Mouse (Mus musculus): ENCODE data around the gene Etl4. TPM values are rescaled to one million over a fixed set of nuclear protein-coding genes. Genes with fewer than 3 reads are reported as not detected.
"Not testable (repeated sequence)": the region's sequence is repeated elsewhere in the genome, so short reads cannot be mapped to it uniquely, and the experiment has no call there.

Etl4 gene
- total RNA-seq, 2 experiments from 2014 or later = 41.5 to 45.9 TPM

DNA sequence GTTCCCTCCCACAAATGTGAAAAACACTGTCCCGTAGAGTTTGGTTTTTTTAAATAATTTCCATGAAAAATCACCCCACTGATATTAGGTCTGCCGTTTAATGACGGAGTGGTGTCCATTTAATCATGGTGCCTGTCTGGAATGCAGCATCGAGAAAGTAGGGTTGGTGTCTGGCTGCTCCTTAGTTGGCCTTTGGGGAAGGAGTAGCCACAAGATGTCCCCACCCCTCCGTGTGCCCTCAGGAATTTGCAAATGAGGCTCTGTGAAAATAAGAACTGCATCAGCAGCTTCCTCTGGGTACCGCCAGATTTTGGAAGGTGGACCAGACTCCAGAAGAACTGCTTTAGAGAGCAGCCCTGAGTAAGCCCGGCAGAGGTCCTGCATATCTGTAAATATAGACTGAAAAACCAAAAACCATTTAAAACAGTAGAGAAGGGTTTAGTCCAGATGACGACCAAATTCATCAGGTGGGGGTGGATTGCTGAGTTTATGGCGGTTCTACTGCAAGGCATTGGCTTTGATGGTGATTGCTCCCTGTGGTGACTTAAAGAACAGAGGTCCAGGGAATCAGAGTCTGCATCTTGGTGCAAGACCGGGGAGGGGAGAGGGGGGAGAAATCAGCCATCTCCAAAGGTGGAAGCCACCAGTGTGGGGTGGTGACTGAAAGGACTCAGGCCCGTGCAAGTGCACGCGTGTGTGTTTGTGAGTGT, 762.1 kb downstream of the Etl4 start:
- DNase-seq = no peak
- intact Hi-C loops (cut with DNase I) = loop anchor here (2.0 to 10.0 kb wide), 3 partner anchors 106 to 547 kb away; no protein-coding TSS in a partner anchor

- intact Hi-C loops (cut with DNase I) = loop anchor here (2.0 to 10.0 kb wide), 3 partner anchors 105 to 547 kb away; no protein-coding TSS in a partner anchor
These were observed 762.7 kb downstream of the Etl4 start for GRCm38 (mm10) chr2:20672281-20672680.

DNA sequence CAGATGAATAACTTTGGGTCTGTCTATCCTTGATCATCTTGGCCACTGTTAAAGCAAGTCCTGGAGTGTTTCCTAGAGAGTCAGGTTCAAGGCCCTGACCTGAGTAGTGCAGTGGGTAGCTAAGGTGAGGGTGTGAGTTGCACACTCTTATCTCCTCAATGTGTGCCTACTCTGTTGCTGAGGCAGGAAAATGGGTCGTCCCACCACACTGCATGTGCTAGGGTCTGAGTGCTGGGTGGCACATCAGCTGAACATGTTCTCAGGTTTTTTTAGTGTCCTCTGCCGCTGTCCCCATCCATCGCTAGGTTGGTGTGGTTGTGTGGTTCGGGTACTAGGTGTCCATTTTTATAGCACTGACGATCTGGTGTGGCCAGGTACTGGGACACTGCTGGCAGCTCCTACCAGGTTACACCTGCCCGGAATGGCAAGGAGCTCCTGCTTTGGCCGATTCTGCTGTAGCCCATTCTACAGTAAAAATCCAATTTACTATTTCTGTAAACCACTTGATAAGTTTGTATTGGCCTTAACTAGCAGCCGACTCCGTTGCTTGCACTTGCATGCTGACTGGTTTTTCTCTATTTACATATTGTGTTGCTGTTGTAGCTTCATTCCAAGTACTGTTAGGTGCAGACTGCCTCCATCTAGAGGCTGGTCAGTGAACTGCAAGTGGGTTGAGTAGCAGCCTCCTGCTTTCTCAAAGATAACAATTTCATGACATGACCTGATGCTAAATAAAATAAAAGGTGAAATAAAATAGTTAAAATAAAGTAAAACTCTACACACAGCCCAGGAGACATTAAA, 763.4 kb downstream of the Etl4 start:
- intact Hi-C loops (cut with DNase I) = loop anchor here (2.0 to 10.0 kb wide), 3 partner anchors 104 to 548 kb away; no protein-coding TSS in a partner anchor
- peak; percentile 60 to 73 for DNase-seq

More at GRCm38 (mm10) chr2:20672281-20672680, 762.7 kb downstream of the Etl4 start:
- no peak for DNase-seq

DNA sequence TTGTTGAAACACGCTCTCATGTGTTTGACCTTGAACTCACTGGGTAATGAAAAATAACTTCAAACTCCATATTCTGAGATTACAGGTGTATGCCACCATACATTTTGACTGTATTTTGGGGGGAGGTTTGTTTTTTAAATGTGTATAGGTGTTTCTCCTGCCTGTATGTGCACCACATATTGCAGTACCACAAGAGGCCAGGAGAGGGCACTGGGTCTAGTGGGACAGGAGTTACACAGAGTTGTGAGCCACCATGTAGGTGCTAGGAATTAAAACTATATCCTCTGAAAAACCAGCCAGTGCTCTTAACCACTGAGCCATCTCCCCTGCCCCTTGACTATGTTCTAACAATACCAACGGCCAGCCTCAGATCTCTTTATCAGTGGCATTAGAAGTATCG, 766.8 kb downstream of the Etl4 start:
- intact Hi-C loops (cut with DNase I) = loop anchor here (10.0 kb wide), 1 partner anchor 552 kb away; no protein-coding TSS in a partner anchor

GRCm38 (mm10) chr2:20678793-20679192, 769.2 kb downstream of the Etl4 start:
- no peak for DNase-seq
- intact Hi-C loops (cut with DNase I) = loop anchor here (10.0 kb wide), 1 partner anchor 554 kb away; no protein-coding TSS in a partner anchor

More for the DNA sequence above, 766.8 kb downstream of the Etl4 start:
- no peak for DNase-seq

DNA sequence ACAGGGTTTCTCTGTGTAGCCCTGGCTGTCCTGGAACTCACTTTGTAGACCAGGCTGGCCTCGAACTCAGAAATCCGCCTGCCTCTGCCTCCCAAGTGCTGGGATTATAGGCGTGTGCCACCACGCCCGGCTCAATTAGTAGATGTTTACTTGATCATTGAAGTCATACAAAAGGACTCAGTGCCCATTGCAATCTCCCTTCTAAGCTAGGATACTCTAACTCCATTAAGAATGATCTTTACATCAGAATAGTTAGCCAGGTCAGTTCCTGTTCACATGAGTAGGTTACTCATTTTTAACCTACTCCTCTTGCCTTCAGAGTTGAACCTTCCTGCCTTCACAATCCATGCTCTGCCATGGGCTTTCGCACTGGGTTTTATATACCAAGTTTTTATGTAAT, 772.6 kb downstream of the Etl4 start:
- DNase-seq; intact Hi-C loops (cut with DNase I): not testable (repeated sequence)

GRCm38 (mm10) chr2:20689389-20689788, 779.8 kb downstream of the Etl4 start:
- intact Hi-C loops (cut with DNase I) = no loop called here
- no peak for DNase-seq

DNA sequence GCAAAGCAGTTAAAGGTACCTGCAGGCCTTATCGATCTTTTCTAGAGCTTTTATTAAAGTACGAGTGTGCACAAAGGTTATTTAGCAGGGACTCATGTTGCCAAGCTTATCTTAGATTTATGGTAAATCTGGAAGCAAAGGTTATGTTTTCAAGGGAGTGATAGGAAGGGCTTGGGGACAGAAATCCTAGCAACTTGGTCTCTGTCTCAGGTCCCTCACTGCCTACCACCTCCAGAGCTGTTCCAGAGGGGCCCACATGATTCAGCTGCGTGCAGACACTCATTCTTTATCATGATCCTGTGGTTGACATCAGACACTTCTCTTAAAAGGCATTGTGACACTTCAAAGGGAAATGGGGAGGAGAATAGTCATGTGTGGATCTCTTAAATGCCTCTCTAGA, 783.3 kb downstream of the Etl4 start:
- intact Hi-C loops (cut with DNase I) = no loop called here
- no peak for DNase-seq

DNA sequence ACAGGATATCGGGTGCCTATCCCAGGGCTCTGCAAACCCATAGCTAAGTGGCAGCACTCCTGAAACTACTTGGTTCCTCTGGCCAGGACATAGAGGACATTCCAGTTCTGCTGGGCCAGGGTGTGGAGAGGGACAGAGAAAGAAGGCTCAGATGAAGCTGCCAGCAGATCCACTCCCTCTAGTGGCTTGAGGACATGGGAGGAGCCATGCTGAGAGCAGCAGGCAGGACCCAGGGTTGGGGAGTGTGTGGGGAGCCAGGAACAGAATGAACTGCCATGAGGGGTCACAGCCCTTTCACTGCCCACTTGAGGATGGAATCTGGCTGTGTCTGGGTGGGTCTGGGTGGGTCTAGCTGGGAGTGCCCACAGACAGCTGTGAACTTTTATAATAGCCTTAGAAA, 784.2 kb downstream of the Etl4 start:
- peak; percentile 3 for DNase-seq

DNA sequence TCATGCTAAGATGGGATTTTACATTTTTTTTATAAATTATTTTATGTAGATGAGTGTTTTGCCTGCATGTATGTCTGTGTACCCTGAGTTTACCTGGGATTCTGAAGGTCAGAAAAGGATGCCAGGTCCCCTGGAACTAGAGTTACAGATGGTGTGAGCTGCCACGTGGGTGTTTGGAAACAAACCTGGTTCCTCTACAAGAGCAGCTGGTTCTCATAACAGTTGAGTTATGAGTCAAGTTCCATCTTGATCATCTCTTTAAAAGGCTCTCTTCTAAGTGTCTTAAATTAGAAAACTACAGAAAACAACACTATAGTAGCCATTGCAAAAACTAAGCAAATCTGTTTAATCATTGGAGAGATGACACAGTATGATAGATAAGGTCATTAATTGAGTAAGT, 788.1 kb downstream of the Etl4 start:
- intact Hi-C loops (cut with DNase I) = no loop called here
- DNase-seq = no peak

More for the DNA sequence above, 784.2 kb downstream of the Etl4 start:
- intact Hi-C loops (cut with DNase I) = no loop called here

GRCm38 (mm10) chr2:20705110-20705509, 795.5 kb downstream of the Etl4 start:
- intact Hi-C loops (cut with DNase I) = no loop called here
- DNase-seq = no peak

- no peak for DNase-seq
- intact Hi-C loops (cut with DNase I) = no loop called here
These were observed 801.0 kb downstream of the Etl4 start for GRCm38 (mm10) chr2:20710589-20710988.

DNA sequence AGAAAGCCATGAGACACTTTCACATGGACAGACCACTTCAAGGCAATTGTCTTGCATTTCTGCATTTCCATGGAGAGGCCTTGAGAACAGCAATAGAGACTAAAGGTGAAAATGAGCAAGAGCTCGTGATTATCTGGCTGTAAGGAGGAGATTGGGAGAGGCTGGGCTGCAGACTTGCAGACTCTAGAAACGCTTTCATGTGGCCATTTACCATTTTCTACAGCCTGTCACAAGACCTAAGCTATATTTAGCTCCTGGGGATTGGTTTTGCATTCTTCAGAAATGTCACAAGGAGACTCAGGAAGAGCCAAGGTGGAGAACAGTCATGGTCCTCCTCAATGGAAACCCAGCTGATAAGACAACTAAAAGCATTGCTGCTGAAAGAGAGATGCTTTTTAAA, 801.4 kb downstream of the Etl4 start:
- no peak for DNase-seq
- intact Hi-C loops (cut with DNase I) = no loop called here

DNA sequence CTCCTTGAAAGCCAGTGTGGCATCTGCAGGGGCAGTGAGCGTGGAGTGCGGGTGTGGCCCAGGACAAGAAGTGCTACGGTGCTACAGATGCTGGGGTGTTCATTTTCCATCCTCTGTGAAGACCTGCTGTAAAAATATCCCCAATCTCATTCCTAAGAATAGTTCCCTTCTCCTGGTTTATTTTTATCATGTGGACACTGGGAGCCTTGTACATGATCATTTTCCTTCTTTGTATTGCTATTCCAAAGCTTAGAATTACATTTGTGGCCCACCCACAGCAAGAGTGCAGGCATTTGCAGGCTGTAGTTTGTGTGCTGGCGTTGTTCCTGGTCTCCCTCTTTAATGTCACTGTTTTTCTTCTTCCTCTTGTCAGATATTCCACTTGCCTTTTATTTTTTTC, 809.5 kb downstream of the Etl4 start:
- DNase-seq = no peak
- intact Hi-C loops (cut with DNase I) = loop anchor here (2.0 kb wide), 1 partner anchor 60 kb away; no protein-coding TSS in a partner anchor

- no peak for DNase-seq
These were observed 811.5 kb downstream of the Etl4 start for GRCm38 (mm10) chr2:20721098-20721497.

DNA sequence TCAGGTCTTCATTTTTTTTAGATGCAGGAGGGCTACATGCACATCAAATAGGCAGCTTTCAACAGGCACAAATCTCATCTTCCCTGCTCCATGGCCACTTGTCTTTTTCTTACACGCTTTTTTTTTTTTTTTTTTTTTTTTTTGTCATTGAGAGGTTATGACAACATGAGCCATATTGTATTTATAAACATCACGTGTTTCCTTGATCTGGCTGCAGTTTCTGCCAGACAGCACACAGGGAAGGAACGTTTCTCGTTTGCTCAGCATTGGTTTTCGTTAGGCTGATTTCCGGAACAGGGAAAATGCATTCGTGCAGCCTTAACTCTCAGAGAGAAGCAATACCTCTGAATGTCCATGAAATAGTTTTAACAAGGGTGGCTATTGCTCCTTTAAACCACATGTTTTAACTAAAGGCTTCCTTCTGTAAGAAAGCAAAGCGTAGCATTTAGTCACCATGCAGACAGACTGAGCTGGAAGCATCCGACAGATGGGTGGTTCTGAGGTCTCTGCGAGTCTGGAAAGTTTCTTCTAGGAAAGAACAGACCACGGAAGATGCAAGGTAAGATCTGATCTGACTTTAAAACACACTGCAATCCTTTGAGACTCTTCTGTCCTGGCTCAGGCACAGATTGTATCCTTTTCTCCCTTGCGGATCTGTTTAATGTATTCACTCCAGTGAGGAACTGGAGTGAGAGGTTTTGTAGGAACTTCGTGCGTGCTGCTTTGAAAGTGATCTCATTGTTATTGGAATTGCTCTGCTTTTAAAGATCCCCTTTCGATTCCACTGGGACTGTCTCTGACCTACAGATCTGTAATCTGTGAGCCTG, 812.8 kb downstream of the Etl4 start:
- peak; percentile 45 to 57 for DNase-seq
- intact Hi-C loops (cut with DNase I) = no loop called here

More at GRCm38 (mm10) chr2:20721098-20721497, 811.5 kb downstream of the Etl4 start:
- intact Hi-C loops (cut with DNase I) = no loop called here

DNA sequence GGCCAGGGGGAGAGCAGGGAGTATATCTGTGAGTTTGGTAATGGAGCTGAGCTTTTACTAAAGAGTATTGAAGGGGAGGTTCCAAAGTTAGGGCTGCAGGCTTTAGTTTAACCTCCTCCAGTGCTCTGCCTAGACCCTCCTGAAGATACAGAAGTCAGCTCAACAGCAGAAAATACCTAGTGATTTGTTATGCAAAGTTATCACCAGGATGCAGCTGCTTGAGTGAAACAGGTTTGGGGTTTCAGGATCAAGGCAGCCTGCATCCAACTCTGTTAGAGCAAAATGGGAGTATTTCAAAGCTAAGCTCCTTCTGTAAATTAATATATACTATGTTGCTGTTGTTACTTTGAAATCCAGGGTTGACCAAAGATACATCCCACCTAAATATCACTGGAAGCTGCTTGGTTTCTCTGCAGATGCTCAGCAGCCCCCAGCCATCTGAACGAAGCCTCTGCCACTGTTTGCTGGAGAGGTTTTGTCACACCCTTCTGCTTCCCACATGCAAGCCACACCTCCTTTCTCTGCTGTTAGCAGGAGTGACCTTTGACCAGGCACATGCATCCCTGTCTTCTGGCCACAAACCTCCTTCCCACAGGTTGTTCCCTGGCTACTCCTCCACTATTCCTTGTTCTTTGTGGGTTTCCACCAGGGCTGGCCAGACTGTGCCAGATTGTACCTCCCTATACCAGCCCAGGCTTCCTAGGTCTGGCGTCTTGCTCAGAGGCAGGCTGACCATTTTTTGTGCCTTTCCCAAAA, 814.6 kb downstream of the Etl4 start:
- intact Hi-C loops (cut with DNase I) = no loop called here

GRCm38 (mm10) chr2:20726974-20727373, 817.4 kb downstream of the Etl4 start:
- intact Hi-C loops (cut with DNase I) = no loop called here
- no peak for DNase-seq

More for the DNA sequence above, 814.6 kb downstream of the Etl4 start:
- DNase-seq = no peak

DNA sequence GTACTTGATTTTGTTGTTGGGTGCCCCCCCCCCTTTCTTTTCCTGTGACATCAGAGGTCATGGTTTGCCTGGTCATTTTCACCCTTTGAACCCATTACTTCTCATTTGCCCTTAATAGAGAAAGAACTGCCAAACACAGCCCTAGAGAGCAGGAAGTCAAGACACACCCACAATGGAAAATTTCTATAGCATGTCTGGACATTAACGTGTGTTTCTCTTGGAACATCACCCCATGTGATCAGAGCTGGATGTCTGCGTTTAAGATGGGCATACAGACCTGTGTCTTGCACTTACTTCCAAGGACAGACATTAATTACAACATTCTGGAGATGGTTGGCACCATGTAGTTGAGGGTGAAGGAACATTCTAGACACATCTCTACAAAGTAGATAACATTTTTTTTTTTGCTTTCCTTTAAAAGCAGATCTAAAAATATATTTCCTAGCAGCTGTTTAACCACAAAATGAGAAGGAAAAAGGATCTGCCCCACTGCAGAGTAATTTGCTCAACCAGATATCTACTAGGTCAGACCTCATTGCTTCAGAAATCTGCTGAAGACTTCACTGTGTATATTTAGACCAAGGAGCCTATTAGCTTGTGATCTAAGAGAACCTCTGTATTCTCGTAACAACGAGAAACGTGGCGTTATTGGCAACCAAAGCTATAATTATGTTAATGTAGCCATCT, 818.3 kb downstream of the Etl4 start:
- intact Hi-C loops (cut with DNase I) = no loop called here
- no peak for DNase-seq
